In genomic region chr17:14795074-14795473, GRCm38 (mm10) we compare ENCODE assay signal across 33 mouse cellular contexts.
"Had no signal": no experiment of that assay in that cellular context is flagged by ENCODE, and none has a peak within 500 bp of the region (broad histone marks: within the 10 kb centered on the region; RNA-seq: fewer than 3 reads in every experiment).

No protein-coding gene starts in this region.

- H3K9me3 ChIP-seq: heart, embryonic 10.5 days; heart, embryonic 15.5 days; hindbrain, embryonic 15.5 days; intestine, embryonic 15.5 days; kidney, embryonic 15.5 days had no signal

- H3K36me3 ChIP-seq: heart, embryonic 10.5 days; heart, embryonic 12.5 days; heart, embryonic 13.5 days; heart, embryonic 15.5 days; hindbrain, embryonic 10.5 days; hindbrain, embryonic 12.5 days; hindbrain, embryonic 13.5 days; hindbrain, embryonic 15.5 days; intestine, embryonic 15.5 days; kidney, embryonic 15.5 days had no signal

- DNase-seq: heart, postnatal 10 days; heart, postnatal 14 days; heart, postnatal 36 days; kidney, adult 11 months; kidney, adult 18-20 months; kidney, adult 2 months; kidney, adult 8-10 months; kidney, postnatal 10 days; kidney, postnatal 14 days; kidney, postnatal 25 days; kidney, postnatal 36 days; kidney, postnatal 4 days; layer of hippocampus, adult 9-11 months; layer of hippocampus, postnatal 36 days had no signal

- H3K27me3 ChIP-seq: heart, embryonic 12.5 days; heart, embryonic 13.5 days; heart, embryonic 15.5 days; hindbrain, embryonic 12.5 days; hindbrain, embryonic 13.5 days; hindbrain, embryonic 15.5 days; intestine, embryonic 15.5 days; kidney, embryonic 15.5 days had no signal

- H3K4me3 ChIP-seq: heart, embryonic 10.5 days; heart, embryonic 12.5 days; heart, embryonic 13.5 days; heart, embryonic 15.5 days; hindbrain, embryonic 10.5 days; hindbrain, embryonic 12.5 days; hindbrain, embryonic 13.5 days; hindbrain, embryonic 15.5 days; intestine, embryonic 15.5 days; kidney, embryonic 15.5 days; layer of hippocampus, adult 2 months had no signal

- ATAC-seq: hindbrain, embryonic 16.5 days; hindbrain, postnatal 0 days; inflammation-experienced regulatory T-cells, adult 6 months; intestine, embryonic 15.5 days; intestine, embryonic 16.5 days; intestine, postnatal 0 days had no signal

- H3K9ac ChIP-seq: heart, embryonic 12.5 days; heart, embryonic 13.5 days; heart, embryonic 15.5 days; hindbrain, embryonic 12.5 days; hindbrain, embryonic 13.5 days; hindbrain, embryonic 14.5 days; hindbrain, embryonic 15.5 days; intestine, embryonic 15.5 days; kidney, embryonic 15.5 days had no signal

- H3K27ac ChIP-seq: heart, embryonic 10.5 days; heart, embryonic 13.5 days; heart, embryonic 15.5 days; hindbrain, embryonic 10.5 days; hindbrain, embryonic 12.5 days; hindbrain, embryonic 13.5 days; hindbrain, embryonic 14.5 days; hindbrain, embryonic 15.5 days; hindbrain, postnatal 0 days; intestine, embryonic 15.5 days; kidney, embryonic 15.5 days; kidney, postnatal 0 days; layer of hippocampus, adult 2 months had no signal

- H3K4me1 ChIP-seq: heart, embryonic 10.5 days; heart, embryonic 12.5 days; heart, embryonic 13.5 days; heart, embryonic 15.5 days; hindbrain, embryonic 10.5 days; hindbrain, embryonic 12.5 days; hindbrain, embryonic 13.5 days; hindbrain, embryonic 15.5 days; intestine, embryonic 15.5 days; kidney, embryonic 15.5 days had no signal

- H3K4me2 ChIP-seq: heart, embryonic 11.5 days; heart, embryonic 12.5 days; heart, embryonic 13.5 days; heart, embryonic 15.5 days; hindbrain, embryonic 12.5 days; hindbrain, embryonic 13.5 days; hindbrain, embryonic 14.5 days; hindbrain, embryonic 15.5 days; intestine, embryonic 15.5 days; kidney, embryonic 15.5 days had no signal
